Mouse (Mus musculus) embryonic fibroblast, embryonic 13.5 days (primary cell): ENCODE data around the gene Camk1d.

Source experiments
- CTCF ChIP-seq: IDR thresholded peaks from 2 replicates; pipeline ENCODE4 v1.5.1; 2011; ENCODE audit warnings: mild to moderate bottlenecking, control low read depth, low read length, moderate library complexity, borderline replicate concordance; ENCODE audit not compliant: insufficient read depth
- POLR2A ChIP-seq: IDR thresholded peaks from 2 replicates; pipeline ENCODE4 v1.6.1; 2011; ENCODE audit warnings: low read depth, mild to moderate bottlenecking, control low read depth, low read length, moderate library complexity

- TF ChIP-seq POLR2A (no peak), CTCF (no peak)
Measured at GRCm38 (mm10) chr2:5762031-5762430, 47.7 kb upstream of the Camk1d start.
